Mouse (Mus musculus): ENCODE measurements at regions not wholly inside any gene's neighbourhood (a gene's known extent, or its start where the extent isn't known, plus 50 kb on each side); places are given as distances from the start of the nearest gene placed in this dataset.

DNA sequence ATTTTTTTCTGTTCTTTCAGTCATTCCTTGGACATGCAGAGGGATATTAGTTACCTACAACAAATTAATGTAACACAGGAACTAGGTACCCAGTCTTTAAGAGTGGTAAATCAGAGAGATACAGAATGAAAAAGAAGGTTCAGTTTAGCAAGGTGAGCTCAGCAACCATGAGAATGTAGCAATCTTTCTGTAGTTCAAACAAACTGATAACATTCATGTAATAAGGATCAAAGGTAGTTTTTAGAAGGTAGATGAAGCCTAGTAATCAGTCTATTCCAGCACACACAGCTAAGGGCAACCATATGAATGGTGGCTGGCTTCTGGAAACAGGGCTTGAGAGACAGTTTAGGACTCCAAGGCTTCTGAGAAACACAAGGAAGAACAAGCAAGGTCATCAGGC is 138.1 kb upstream of the Igf1 start:
- DNase-seq (ENCODE audit: low read depth in 1 of 2, low spot score in 2 of 2) = no peak

DNA sequence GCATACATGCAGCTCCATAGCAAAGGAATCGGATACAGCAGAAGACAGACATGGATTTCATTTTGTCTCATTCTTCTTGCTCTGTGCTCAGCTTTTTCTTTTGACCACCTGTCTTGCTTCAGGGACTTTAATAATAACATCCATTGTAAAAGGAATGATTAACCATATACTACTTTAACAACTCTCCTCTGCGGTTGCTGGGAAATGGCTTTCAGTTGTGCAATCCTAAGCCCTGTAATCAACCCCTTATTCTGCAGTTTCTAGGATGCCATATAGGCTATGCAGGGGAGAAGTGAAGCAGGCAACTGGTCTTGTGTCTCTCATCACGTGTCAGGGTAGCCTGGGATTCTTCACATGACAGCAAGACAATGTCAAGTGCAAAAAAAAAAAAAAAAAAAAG is 135.8 kb upstream of the Igf1 start:
- no peak for DNase-seq (ENCODE audit: low read depth in 1 of 2, low spot score in 2 of 2)

- DNase-seq (ENCODE audit: low read depth in 1 of 2, low spot score in 2 of 2) = no peak
Measured at GRCm38 (mm10) chr10:87732658-87733057, 125.4 kb upstream of the Igf1 start.

DNA sequence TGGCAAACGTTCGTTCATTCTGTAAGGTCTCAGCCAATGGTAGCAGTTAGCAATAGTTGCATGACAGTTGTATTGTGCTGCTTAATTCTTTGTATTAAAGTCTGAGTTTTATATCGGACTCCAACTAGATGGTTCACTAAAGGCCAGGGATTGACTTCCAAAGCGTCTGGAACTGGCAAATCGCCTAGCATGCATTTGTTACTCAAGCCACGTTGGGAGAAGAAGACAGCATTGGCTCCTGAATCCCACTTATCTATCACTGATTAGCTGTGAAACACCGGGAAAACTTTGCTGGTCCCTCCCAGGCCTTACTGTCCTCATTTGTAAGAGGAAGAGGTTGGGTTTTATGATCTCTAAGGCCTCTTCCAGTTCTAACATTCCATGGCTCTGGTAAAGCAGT is 124.8 kb upstream of the Igf1 start:
- no peak for DNase-seq (ENCODE audit: low read depth in 1 of 2, low spot score in 2 of 2)

GRCm38 (mm10) chr10:87740323-87740722 is 117.7 kb upstream of the Igf1 start:
- DNase-seq (ENCODE audit: low read depth in 1 of 2, low spot score in 2 of 2) = no peak

DNA sequence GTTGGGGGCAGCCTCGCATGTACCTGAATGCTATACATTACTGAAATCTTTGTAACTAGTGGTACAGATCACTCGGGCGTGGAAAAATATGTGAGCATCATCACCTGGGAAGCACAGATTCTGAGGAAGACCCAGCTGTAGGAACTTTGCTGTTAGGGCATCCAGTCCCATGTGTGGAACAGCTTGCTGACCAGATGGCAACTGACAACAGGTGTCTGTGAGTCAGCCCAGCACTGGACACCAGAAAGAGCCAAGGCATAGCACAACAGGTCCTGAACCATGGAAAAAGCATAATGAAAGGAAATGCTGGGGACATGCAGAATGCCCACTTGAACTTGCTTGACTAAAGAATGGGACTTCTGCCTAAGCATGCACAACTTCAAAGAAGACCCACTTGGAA is 115.3 kb upstream of the Igf1 start:
- no peak for DNase-seq (ENCODE audit: low read depth in 1 of 2, low spot score in 2 of 2)

DNA sequence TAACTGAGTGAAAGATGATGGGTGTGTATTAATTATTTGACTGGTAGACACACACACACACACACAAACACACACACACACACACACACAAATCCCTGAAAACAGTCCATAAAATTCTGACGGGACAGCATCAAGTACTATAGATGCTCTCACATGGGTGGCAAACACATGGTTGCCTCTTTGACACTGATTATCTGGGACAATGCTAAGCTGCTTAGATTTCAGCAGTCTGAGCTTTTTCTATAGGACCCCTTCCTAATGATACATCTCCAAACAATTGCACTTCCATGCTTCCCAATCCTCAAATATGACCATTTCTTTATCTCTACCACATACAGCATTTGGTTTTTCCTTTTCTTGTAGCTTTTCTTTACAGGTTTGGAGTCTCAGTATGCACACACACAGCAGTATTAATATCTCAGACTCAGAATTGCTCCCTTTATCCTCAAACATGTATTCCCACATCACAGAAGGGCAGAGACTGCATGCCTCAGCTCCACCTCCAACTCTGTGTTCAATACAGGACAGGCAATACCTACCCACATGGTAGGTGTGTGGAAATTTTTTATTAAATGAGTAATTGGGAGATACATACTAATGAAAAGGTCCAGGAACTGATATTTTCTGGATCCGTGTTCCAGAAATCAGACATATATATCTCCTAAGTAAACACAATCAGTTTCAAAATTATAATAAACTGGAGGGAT is 110.1 kb upstream of the Igf1 start:
- no peak for DNase-seq (ENCODE audit: low read depth in 1 of 2, low spot score in 2 of 2)

- DNase-seq (ENCODE audit: low read depth in 1 of 2, low spot score in 2 of 2) = no peak
Measured at GRCm38 (mm10) chr10:87748631-87749193, 109.4 kb upstream of the Igf1 start.

DNA sequence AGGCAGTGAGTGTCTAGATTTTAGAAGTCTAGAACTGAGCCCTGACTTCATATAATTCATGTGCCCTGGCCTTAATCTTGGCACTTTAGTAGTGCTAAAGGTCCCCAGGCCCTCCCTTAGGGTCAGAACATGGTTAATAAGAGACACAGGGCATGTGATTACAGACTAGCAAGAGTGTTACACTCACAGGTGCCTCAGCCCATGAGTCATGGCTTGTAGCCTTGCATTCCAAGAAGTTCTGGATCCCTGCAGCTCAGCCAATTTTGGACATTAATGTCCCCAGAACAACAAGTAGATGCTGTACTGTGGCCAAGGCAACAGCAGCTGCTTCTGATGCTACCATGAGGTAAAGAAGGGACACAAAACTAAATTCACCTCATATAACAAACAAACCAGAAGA is 107.7 kb upstream of the Igf1 start:
- no peak for DNase-seq (ENCODE audit: low read depth in 1 of 2, low spot score in 2 of 2)

- DNase-seq (ENCODE audit: low read depth in 1 of 2, low spot score in 2 of 2) = no peak
Measured at GRCm38 (mm10) chr10:87750972-87751371, 107.1 kb upstream of the Igf1 start.

- no peak for DNase-seq (ENCODE audit: low read depth in 1 of 2, low spot score in 2 of 2)
Measured at GRCm38 (mm10) chr10:87752117-87752516, 105.9 kb upstream of the Igf1 start.

GRCm38 (mm10) chr10:87753483-87753882 is 104.6 kb upstream of the Igf1 start:
- no peak for DNase-seq (ENCODE audit: low read depth in 1 of 2, low spot score in 2 of 2)

DNA sequence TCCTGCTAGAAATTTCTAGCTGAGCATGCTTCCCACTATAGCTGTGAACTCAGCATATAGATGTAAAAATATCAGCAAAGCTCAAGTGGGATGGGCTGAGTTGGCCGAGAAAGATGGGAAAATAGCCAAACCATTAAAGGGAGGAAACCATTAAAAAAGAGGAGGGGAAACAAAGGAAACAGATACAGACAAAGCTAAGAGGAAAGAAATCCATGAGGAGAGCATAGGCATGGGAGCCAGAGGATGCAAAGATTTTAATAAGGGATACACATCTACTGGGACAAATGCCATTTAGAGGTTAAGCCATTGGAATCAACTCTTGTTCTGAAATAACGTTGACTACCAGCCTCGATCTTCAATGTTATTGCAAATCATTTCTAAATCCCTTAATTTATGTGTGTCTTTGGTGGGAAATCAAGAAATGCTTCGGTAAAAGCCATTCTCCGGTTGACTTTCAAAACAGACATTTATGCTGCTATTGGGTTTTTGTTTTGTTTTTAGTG is 96.5 kb upstream of the Igf1 start:
- no peak for DNase-seq (ENCODE audit: low read depth in 1 of 2, low spot score in 2 of 2)

DNA sequence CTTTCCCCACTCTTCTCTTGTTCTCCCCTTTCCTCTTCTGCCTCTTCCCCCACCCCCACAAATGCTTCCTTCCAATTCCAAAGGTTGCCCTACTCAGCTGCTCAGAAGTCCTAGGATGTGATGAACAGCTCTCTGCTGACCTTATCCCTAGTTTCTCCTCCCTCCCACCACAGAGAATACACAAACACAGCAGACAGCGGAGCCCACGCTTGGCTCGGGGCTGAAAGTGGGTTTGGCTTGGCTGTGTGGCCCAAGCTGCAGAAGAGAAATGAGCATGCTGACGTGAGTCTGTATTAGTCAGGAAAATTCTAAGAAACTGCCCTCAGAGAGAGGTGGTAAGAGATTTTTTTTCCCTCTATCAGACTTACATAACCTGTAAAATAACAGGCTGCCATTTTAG is 70.5 kb upstream of the Igf1 start:
- DNase-seq (ENCODE audit: low read depth in 1 of 2, low spot score in 2 of 2) = no peak

DNA sequence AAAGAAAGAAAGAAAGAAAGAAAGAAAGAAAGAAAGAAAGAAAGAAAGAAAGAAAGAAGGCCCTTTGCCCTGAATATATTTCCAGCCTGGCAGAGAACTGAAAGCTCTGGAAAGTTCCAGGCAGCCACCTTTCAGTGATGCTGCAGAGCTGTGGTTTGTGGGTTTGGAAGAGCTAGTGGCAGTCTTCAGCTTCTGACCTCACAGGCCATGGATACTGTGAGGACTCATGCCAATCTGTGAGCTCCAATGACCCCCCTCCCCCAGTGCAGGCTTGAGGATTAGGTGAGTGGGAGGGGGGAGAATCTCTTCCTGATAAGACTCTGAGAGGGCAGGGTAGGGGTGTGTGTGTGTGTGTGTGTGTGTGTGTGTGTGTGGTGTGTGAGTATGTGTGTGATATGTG is 65.7 kb upstream of the Igf1 start:
- DNase-seq (ENCODE audit: low read depth in 1 of 2, low spot score in 2 of 2) = no peak

DNA sequence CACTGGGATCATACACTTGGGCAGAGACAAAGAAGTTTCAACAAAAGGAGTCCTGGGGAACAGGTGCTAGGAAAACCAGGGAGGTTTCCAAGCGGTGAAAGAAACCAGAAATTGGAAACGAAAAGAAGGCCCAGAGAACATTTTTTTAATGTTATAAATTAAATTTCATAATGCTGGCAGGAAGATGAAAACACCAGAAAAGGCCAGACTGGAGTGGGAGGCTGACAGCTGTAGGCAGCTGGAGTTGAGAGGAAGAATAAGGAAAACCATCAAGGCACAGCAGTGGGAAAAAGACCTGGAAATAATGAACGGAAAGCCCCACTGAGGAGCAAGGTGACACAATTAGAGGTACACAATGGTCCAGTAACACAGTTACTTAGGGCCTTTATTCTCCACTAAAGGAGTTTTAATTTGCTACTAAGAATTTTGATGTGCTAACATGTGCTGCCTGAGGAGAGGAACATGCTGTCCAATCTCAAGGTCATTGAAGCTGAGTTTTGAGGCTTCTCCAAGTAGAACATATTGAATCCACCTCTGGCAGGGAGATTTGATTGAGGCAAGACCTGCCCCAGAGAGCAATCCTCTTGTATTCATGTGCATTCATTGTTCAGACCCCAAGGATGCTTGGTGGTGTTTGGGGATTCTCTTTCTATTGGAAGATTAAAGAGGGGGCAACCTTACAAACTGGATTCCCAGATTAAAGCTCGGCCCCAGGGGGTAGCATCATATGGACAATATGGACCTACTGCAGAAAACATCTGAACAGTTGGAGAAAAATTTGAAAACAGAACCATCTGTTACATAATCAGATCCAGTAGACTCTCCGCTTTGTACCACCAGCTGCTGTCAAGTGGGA is 53.9 kb upstream of the Igf1 start:
- DNase-seq (ENCODE audit: low read depth in 1 of 2, low spot score in 2 of 2) = no peak

DNA sequence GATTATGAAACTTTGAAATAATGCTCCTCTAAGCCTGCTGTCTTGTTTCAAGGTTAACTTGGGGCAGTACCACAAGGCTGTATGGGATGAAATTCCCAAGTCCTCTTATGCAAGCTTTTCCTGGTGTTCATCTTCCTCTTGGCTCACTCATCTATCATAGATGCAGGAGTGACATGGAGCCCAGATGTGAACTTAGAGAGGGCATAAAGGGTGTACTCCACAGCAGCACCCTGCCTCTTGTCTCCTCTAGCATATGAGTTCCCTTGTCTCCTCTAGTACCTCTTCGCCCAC is 53.3 kb upstream of the Igf1 start:
- no peak for DNase-seq (ENCODE audit: low read depth in 1 of 2, low spot score in 2 of 2)

Measured in monocyte, adult 2 months (primary cell).